Mouse (Mus musculus): ENCODE data around the gene Aup1.

Aup1 gene

GRCm38 (mm10) chr6:83068706-83069487 lies 14.6 kb downstream of the Aup1 start:
- CTCF ChIA-PET, result no interaction called here

- CTCF ChIA-PET, result interaction anchor here (2.1 kb wide), 1 partner anchor 73 kb away, joined by 7 read pairs; no protein-coding TSS in a partner anchor
Observed at GRCm38 (mm10) chr6:83069488-83070246, 15.3 kb downstream of the Aup1 start.

- CTCF ChIA-PET, result interaction anchor here (2.1 kb wide), 1 partner anchor 73 kb away, joined by 7 read pairs; no protein-coding TSS in a partner anchor
Observed at GRCm38 (mm10) chr6:83070247-83070310, 15.8 kb downstream of the Aup1 start, which contains the start of gene Tlx2. Gene Tlx2, minus strand, starts transcription at chr6:83070293.

GRCm38 (mm10) chr6:83070311-83071219 lies 16.2 kb downstream of the Aup1 start:
- CTCF ChIA-PET, result interaction anchor here (2.1 kb wide), 1 partner anchor 74 kb away, joined by 7 read pairs; no protein-coding TSS in a partner anchor

- CTCF ChIA-PET, result interaction anchor here (2.1 kb wide), 1 partner anchor 74 kb away, joined by 7 read pairs; no protein-coding TSS in a partner anchor
Observed at GRCm38 (mm10) chr6:83071220-83071619, 16.9 kb downstream of the Aup1 start.

GRCm38 (mm10) chr6:83074979-83075378 lies 20.7 kb downstream of the Aup1 start:
- CTCF ChIA-PET, result interaction anchor here (0.6 kb wide), 1 partner anchor 22 kb away, joined by 6 read pairs; no protein-coding TSS in a partner anchor

- CTCF ChIA-PET, result interaction anchor here (0.9 to 1.3 kb wide), 4 partner anchors 23 to 81 kb away, joined by 4 to 8 read pairs (median 4); partner anchors contain the start of genes Aup1, Ccdc142, Gm42688 and Htra2
Observed at GRCm38 (mm10) chr6:83077630-83078323, 23.5 kb downstream of the Aup1 start, which contains the start of gene Pcgf1. Gene Pcgf1, plus strand, starts transcription at chr6:83077869.

- CTCF ChIA-PET, result interaction anchor here (0.5 to 1.3 kb wide), 5 partner anchors 23 to 140 kb away, joined by 3 to 8 read pairs (median 4); partner anchors contain the start of genes Aup1, Ccdc142, Gm42688 and Htra2
Observed at GRCm38 (mm10) chr6:83078324-83078858, 24.1 kb downstream of the Aup1 start.

GRCm38 (mm10) chr6:83080210-83080609 lies 25.9 kb downstream of the Aup1 start:
- CTCF ChIA-PET, result no interaction called here

- CTCF ChIA-PET, result no interaction called here
Observed at GRCm38 (mm10) chr6:83083497-83083896, 29.2 kb downstream of the Aup1 start.

- CTCF ChIA-PET, result no interaction called here
Observed at GRCm38 (mm10) chr6:83084477-83084876, 30.2 kb downstream of the Aup1 start.

- CTCF ChIA-PET, result no interaction called here
Observed at GRCm38 (mm10) chr6:83086121-83087035, 32.1 kb downstream of the Aup1 start, which contains the start of gene Lbx2. Gene Lbx2, plus strand, starts transcription at chr6:83086367.

- CTCF ChIA-PET, result no interaction called here
Observed at GRCm38 (mm10) chr6:83087205-83087925, 33.0 kb downstream of the Aup1 start.

GRCm38 (mm10) chr6:83087926-83088260 lies 33.6 kb downstream of the Aup1 start:
- CTCF ChIA-PET, result no interaction called here

GRCm38 (mm10) chr6:83092416-83093127 lies 38.3 kb downstream of the Aup1 start:
- CTCF ChIA-PET, result no interaction called here

GRCm38 (mm10) chr6:83095968-83096367 lies 41.6 kb downstream of the Aup1 start:
- CTCF ChIA-PET, result no interaction called here

GRCm38 (mm10) chr6:83098411-83098810 lies 44.1 kb downstream of the Aup1 start:
- CTCF ChIA-PET, result interaction anchor here (0.7 kb wide), 1 partner anchor 26 kb away, joined by 6 read pairs; no protein-coding TSS in a partner anchor

- CTCF ChIA-PET, result interaction anchor here (1.4 to 2.3 kb wide), 2 partner anchors 23 to 105 kb away, joined by 4 to 8 read pairs; no protein-coding TSS in a partner anchor
Observed at GRCm38 (mm10) chr6:83101316-83101687, 47.0 kb downstream of the Aup1 start, which contains the start of the genes Ccdc142 and Gm42688. Gene Ccdc142, plus strand, starts transcription at chr6:83101601. Gene Gm42688, plus strand, starts transcription at chr6:83101617.

Measured in spleen, embryonic (tissue).